Mouse (Mus musculus) bone marrow, adult 2 months (tissue): ENCODE results near the gene Alk.

Source experiments
- CTCF ChIP-seq: fragments of 200-500 bp; IDR thresholded peaks from 2 replicates; pipeline ENCODE4 v1.5.1; 2011; ENCODE audit warnings: low read length, control low read depth; ENCODE audit not compliant: control insufficient read depth, insufficient read depth
- POLR2A ChIP-seq: fragments of 200-500 bp; IDR thresholded peaks from 2 replicates; pipeline ENCODE4 v1.6.1; 2011; ENCODE audit warnings: low read depth, mild to moderate bottlenecking, control low read depth, low read length, borderline replicate concordance; ENCODE audit not compliant: control insufficient read depth

- peak; percentile 82 for TF ChIP-seq CTCF
- TF ChIP-seq POLR2A: no peak
These were observed 730.4 kb downstream of the Alk start for GRCm38 (mm10) chr17:71874077-71874476.
